Mouse (Mus musculus): ENCODE measurements around the gene Mettl11b.

The Mettl11b gene

GRCm38 (mm10) chr1:163657056-163657455 lies 68.0 kb downstream of the Mettl11b start:
- in situ Hi-C loops (cut with MboI; ENCODE audit: unreplicated experiment in 2 of 2) = no loop called here

GRCm38 (mm10) chr1:163656432-163656831 lies 68.6 kb downstream of the Mettl11b start:
- in situ Hi-C loops (cut with MboI; ENCODE audit: unreplicated experiment in 2 of 2) = no loop called here
